Mouse (Mus musculus): ENCODE measurements at regions not wholly inside any gene's neighbourhood (a gene's known extent, or its start where the extent isn't known, plus 50 kb on each side); places are given as distances from the start of the nearest gene placed in this dataset.
"Not testable (repeated sequence)": the region's sequence is repeated elsewhere in the genome, so short reads cannot be mapped to it uniquely, and the experiment has no call there.

DNA sequence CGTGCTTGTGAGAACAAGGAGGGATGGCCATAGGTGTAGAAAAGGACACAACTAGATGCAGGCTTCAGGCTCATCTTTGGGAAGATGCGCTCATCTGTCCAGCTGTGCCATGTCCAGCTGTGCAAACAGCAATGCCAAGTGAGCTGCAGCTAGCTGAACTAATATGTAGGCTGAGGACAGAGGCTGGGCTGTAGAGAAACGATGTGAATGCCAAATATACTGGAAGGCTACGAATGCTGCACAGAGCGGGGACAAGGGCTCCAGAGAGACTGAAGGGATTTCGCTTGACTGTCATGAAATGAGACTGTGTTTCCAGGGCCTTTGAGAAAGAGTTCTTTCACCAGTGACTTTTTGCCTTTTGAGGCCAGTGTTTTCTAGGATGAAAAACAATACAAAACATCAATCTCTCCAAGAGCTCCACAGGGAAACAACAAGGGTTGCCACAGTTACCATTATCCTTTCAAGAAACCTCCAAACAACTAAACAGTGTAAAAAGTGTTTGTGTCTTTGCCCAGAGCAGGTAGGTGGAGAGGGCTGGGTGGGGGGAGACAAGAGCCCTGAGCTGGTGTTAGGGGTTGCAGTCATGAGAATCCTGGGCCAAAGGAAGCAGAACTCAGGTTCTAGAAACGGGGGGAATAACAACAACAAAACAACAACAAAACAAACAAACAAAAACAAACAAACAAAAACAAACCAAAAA is 202.3 kb downstream of the Mterf1b start:
- TF ChIP-seq CTCF (conservative IDR thresholded peaks at IDR 0.05; ENCODE audit: insufficient read depth, insufficient read length, low read depth, low read length); POLR2A (IDR thresholded peaks at IDR 0.05; ENCODE audit: low read depth, low read length): not testable (repeated sequence)
